Mouse (Mus musculus): ENCODE results near the gene Anapc5. TPM values are rescaled to one million over a fixed set of nuclear protein-coding genes. Genes with fewer than 3 reads are reported as not detected.

The Anapc5 gene
- polyA plus RNA-seq (2012; rRNA removed), result 325 and 326 TPM in 2 replicates

GRCm38 (mm10) chr5:122820777-122821523 lies at the start of gene Anapc5:
TSS of gene Anapc5 (minus strand) at chr5:122821339.
- Histone ChIP-seq H3K4me3 (replicated peaks; ENCODE audit: insufficient read depth, low read depth, low read length) (peak within 1 kb of the TSS; percentile 82), H3K27me3 (ENCODE audit: control insufficient read depth, insufficient read depth, low read length) (no peaks in the 10 kb centered on the region), H3K27ac (ENCODE audit: insufficient read depth, low read length) (peak within 1 kb of the TSS; percentile 60), H3K4me1 (ENCODE audit: control insufficient read depth, insufficient read depth, low read length) (no peaks in the 10 kb centered on the region)
- peak; percentile 92 to 95 for DNase-seq
- WGBS, result under 1% methylated on average over 55 of the region's 55 CpGs
- TF ChIP-seq CTCF (IDR thresholded peaks at IDR 0.05; ENCODE audit: borderline replicate concordance, insufficient read depth, low read depth, low read length) (no peak), POLR2A (IDR thresholded peaks at IDR 0.05; ENCODE audit: borderline replicate concordance, insufficient read depth, low read length) (peak; percentile 80)

GRCm38 (mm10) chr5:122863053-122863452 lies 41.9 kb upstream of the Anapc5 start:
- WGBS, result 99% methylated on average over 2 of the region's 2 CpGs

GRCm38 (mm10) chr5:122855858-122856257 lies 34.7 kb upstream of the Anapc5 start:
- H3K4me1 ChIP-seq (ENCODE audit: control insufficient read depth, insufficient read depth, low read length), result peaks cover 5% of the 10 kb centered on the region; the same call in 1 of the 2 replicates
- TF ChIP-seq CTCF (IDR thresholded peaks at IDR 0.05; ENCODE audit: borderline replicate concordance, insufficient read depth, low read depth, low read length), result no peak
- no peak for TF ChIP-seq POLR2A (IDR thresholded peaks at IDR 0.05; ENCODE audit: borderline replicate concordance, insufficient read depth, low read length)
- no peak overlapping the region for H3K4me3 ChIP-seq (replicated peaks; ENCODE audit: insufficient read depth, low read depth, low read length)
- WGBS, result 70% methylated on average over 3 of the region's 3 CpGs
- no peak for DNase-seq
- H3K27me3 ChIP-seq (ENCODE audit: control insufficient read depth, insufficient read depth, low read length), result no peaks in the 10 kb centered on the region
- H3K27ac ChIP-seq (ENCODE audit: insufficient read depth, low read length), result no peak overlapping the region

More at GRCm38 (mm10) chr5:122863053-122863452, 41.9 kb upstream of the Anapc5 start:
- Histone ChIP-seq H3K4me1 (ENCODE audit: control insufficient read depth, insufficient read depth, low read length) (no peaks in the 10 kb centered on the region), H3K4me3 (replicated peaks; ENCODE audit: insufficient read depth, low read depth, low read length) (no peak overlapping the region), H3K27me3 (ENCODE audit: control insufficient read depth, insufficient read depth, low read length) (no peaks in the 10 kb centered on the region), H3K27ac (ENCODE audit: insufficient read depth, low read length) (no peak overlapping the region)
- DNase-seq, result no peak
- TF ChIP-seq CTCF (IDR thresholded peaks at IDR 0.05; ENCODE audit: borderline replicate concordance, insufficient read depth, low read depth, low read length), result no peak

- Histone ChIP-seq H3K27me3 (ENCODE audit: control insufficient read depth, insufficient read depth, low read length) (no peaks in the 10 kb centered on the region), H3K4me3 (replicated peaks; ENCODE audit: insufficient read depth, low read depth, low read length) (no peak overlapping the region), H3K4me1 (ENCODE audit: control insufficient read depth, insufficient read depth, low read length) (peaks cover 5% of the 10 kb centered on the region; the same call in 1 of the 2 replicates), H3K27ac (ENCODE audit: insufficient read depth, low read length) (no peak overlapping the region)
- WGBS, result 88% methylated on average over 2 of the region's 2 CpGs
- TF ChIP-seq CTCF (IDR thresholded peaks at IDR 0.05; ENCODE audit: borderline replicate concordance, insufficient read depth, low read depth, low read length) (no peak), POLR2A (IDR thresholded peaks at IDR 0.05; ENCODE audit: borderline replicate concordance, insufficient read depth, low read length) (no peak)
- DNase-seq, result no peak
Measured at GRCm38 (mm10) chr5:122852611-122853010, 31.5 kb upstream of the Anapc5 start.

- H3K4me1 ChIP-seq (ENCODE audit: control insufficient read depth, insufficient read depth, low read length), result peaks cover 5% of the 10 kb centered on the region; the same call in 1 of the 2 replicates
- peak in 1 of 2 experiments; percentile 46 for DNase-seq
- WGBS, result under 1% methylated on average over 38 of the region's 38 CpGs
- peak overlapping the region; percentile 87 for H3K4me3 ChIP-seq (replicated peaks; ENCODE audit: insufficient read depth, low read depth, low read length)
- TF ChIP-seq POLR2A (IDR thresholded peaks at IDR 0.05; ENCODE audit: borderline replicate concordance, insufficient read depth, low read length) (0 out of 2 replicates have a peak, but pooled peaks have one; percentile 10), CTCF (IDR thresholded peaks at IDR 0.05; ENCODE audit: borderline replicate concordance, insufficient read depth, low read depth, low read length) (peak; percentile 18; the same call in 1 of the 2 replicates)
- H3K27ac ChIP-seq (ENCODE audit: insufficient read depth, low read length), result peak overlapping the region; percentile 75
- H3K27me3 ChIP-seq (ENCODE audit: control insufficient read depth, insufficient read depth, low read length), result no peaks in the 10 kb centered on the region
Measured at GRCm38 (mm10) chr5:122850319-122851002, 29.3 kb upstream of the Anapc5 start.

- under 1% methylated on average over 59 of the region's 61 CpGs for WGBS
- Histone ChIP-seq H3K4me1 (ENCODE audit: control insufficient read depth, insufficient read depth, low read length) (peaks cover 5% of the 10 kb centered on the region; the same call in 1 of the 2 replicates), H3K4me3 (replicated peaks; ENCODE audit: insufficient read depth, low read depth, low read length) (peak within 1 kb of the TSS; percentile 88), H3K27me3 (ENCODE audit: control insufficient read depth, insufficient read depth, low read length) (no peaks in the 10 kb centered on the region), H3K27ac (ENCODE audit: insufficient read depth, low read length) (peak within 1 kb of the TSS; percentile 75)
- TF ChIP-seq POLR2A (IDR thresholded peaks at IDR 0.05; ENCODE audit: borderline replicate concordance, insufficient read depth, low read length) (peak; percentile 96), CTCF (IDR thresholded peaks at IDR 0.05; ENCODE audit: borderline replicate concordance, insufficient read depth, low read depth, low read length) (no peak)
- DNase-seq, result peak; percentile 96 to 99
Measured at GRCm38 (mm10) chr5:122849521-122850318, 28.6 kb upstream of the Anapc5 start, which contains the start of gene Rnf34. TSS of gene Rnf34 (plus strand) at chr5:122850048.

- H3K27me3 ChIP-seq (ENCODE audit: control insufficient read depth, insufficient read depth, low read length), result no peaks in the 10 kb centered on the region
- TF ChIP-seq POLR2A (IDR thresholded peaks at IDR 0.05; ENCODE audit: borderline replicate concordance, insufficient read depth, low read length) (no peak), CTCF (IDR thresholded peaks at IDR 0.05; ENCODE audit: borderline replicate concordance, insufficient read depth, low read depth, low read length) (no peak)
- H3K4me3 ChIP-seq (replicated peaks; ENCODE audit: insufficient read depth, low read depth, low read length), result no peak overlapping the region
- no peak for DNase-seq
- H3K4me1 ChIP-seq (ENCODE audit: control insufficient read depth, insufficient read depth, low read length), result no peaks in the 10 kb centered on the region
- WGBS, result 86% methylated on average over 5 of the region's 5 CpGs
- H3K27ac ChIP-seq (ENCODE audit: insufficient read depth, low read length), result no peak overlapping the region
Measured at GRCm38 (mm10) chr5:122843799-122844198, 22.7 kb upstream of the Anapc5 start.
